Mouse (Mus musculus): Measurements from ENCODE around the gene Atxn1. TPM values are rescaled to one million over a fixed set of nuclear protein-coding genes. Genes with fewer than 3 reads are reported as not detected.

Gene Atxn1
- polyA plus RNA-seq, 1 experiment: 16.7 TPM

DNA sequence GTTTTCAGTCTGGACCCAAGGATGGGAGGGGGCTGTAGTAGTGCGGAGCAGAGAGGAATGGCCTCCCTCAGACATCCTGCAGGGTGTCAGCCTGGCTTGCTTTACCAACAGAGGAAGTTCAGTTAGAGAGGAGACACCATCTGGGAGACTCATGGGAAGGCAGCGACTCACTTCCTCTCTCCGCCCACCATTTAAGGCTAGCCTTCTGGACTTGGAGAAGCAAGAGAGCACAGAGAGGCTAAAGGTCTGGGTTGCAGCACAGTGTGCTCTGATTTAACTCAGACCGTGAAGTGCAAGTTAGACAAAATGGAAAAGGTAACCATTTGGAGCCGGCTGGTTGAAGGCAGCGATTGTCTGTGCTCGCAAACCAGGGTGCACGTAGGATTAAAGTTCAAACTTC, 452.3 kb downstream of the Atxn1 start:
- WGBS: 69% methylated on average over 8 of the region's 8 CpGs
- no peak for DNase-seq

DNA sequence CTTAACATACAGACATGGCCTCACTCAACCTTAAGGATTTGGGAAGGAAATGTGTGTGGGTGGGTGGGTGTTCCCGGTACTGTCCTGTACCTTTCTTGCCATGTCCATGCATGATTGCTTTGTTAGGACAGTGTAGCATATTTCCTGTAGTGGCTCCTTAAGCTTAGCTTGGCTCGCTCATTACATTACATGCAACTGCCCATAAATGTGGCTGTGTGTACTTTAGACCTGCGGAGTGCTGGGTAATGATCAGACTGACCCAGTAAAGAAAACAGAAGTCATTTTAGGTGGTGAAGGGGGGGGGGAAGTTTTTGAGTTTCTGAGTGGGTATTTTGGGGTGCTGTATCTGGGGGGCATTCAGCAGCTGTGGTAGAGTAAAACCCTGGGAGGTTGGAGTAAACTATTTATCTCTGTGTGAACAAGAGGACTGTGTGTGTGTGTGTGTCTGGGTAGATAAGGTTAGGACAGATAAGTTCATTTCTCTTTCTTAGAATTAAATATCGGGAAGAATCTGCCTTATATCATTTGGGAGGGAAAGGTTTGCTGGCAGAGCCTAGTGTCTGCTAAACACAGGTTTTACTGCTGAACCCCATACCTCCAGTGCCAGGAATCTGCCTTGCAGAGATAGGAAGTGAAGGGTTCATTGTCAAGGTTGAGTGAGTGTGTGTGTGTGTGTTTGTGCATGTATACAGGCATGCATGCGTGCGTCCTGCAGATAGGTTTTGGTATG, 452.9 kb downstream of the Atxn1 start:
- H3K4me1 ChIP-seq (ENCODE audit: control insufficient read depth, insufficient read depth, low read length): peaks cover 5% of the 10 kb centered on the region; the same call in 1 of the 2 replicates
- 64% methylated on average over 6 of the region's 6 CpGs for WGBS

More for the DNA sequence above, 452.3 kb downstream of the Atxn1 start:
- Histone ChIP-seq H3K4me3 (replicated peaks; ENCODE audit: extremely low read depth, low read depth, low read length) (no peak overlapping the region), H3K4me1 (ENCODE audit: control insufficient read depth, insufficient read depth, low read length) (peaks cover 5% of the 10 kb centered on the region; the same call in 1 of the 2 replicates)
- TF ChIP-seq POLR2A (IDR thresholded peaks at IDR 0.05; ENCODE audit: borderline replicate concordance, extremely low read depth, low read depth, low read length) (no peak), CTCF (IDR thresholded peaks at IDR 0.05; ENCODE audit: insufficient read depth, low read length) (no peak)

GRCm38 (mm10) chr13:45509366-45509765, 455.4 kb downstream of the Atxn1 start:
- no peak overlapping the region for H3K4me3 ChIP-seq (replicated peaks; ENCODE audit: extremely low read depth, low read depth, low read length)
- H3K4me1 ChIP-seq (ENCODE audit: control insufficient read depth, insufficient read depth, low read length): peaks cover 5% of the 10 kb centered on the region; the same call in 1 of the 2 replicates
- TF ChIP-seq CTCF (IDR thresholded peaks at IDR 0.05; ENCODE audit: insufficient read depth, low read length) (no peak), POLR2A (IDR thresholded peaks at IDR 0.05; ENCODE audit: borderline replicate concordance, extremely low read depth, low read depth, low read length) (no peak)
- no peak for DNase-seq
- 82% methylated on average over 6 of the region's 6 CpGs for WGBS

More for the DNA sequence above, 452.9 kb downstream of the Atxn1 start:
- no peak for DNase-seq
- TF ChIP-seq POLR2A (IDR thresholded peaks at IDR 0.05; ENCODE audit: borderline replicate concordance, extremely low read depth, low read depth, low read length): no peak
- no peak for TF ChIP-seq CTCF (IDR thresholded peaks at IDR 0.05; ENCODE audit: insufficient read depth, low read length)
- H3K4me3 ChIP-seq (replicated peaks; ENCODE audit: extremely low read depth, low read depth, low read length): no peak overlapping the region

- TF ChIP-seq CTCF (IDR thresholded peaks at IDR 0.05; ENCODE audit: insufficient read depth, low read length) (no peak), POLR2A (IDR thresholded peaks at IDR 0.05; ENCODE audit: borderline replicate concordance, extremely low read depth, low read depth, low read length) (no peak)
- peak; percentile 20 for DNase-seq
- WGBS: 3% methylated on average over 8 of the region's 8 CpGs
- Histone ChIP-seq H3K4me3 (replicated peaks; ENCODE audit: extremely low read depth, low read depth, low read length) (peak overlapping the region; percentile 21), H3K4me1 (ENCODE audit: control insufficient read depth, insufficient read depth, low read length) (peaks cover 5% of the 10 kb centered on the region; the same call in 1 of the 2 replicates)
Measured at GRCm38 (mm10) chr13:45508495-45508894, 456.3 kb downstream of the Atxn1 start.

GRCm38 (mm10) chr13:45507274-45508229, 457.3 kb downstream of the Atxn1 start, which contains the start of gene Gmpr:
Gmpr (plus strand) TSS chr13:45507444.
- 2% methylated on average over 50 of the region's 63 CpGs for WGBS
- H3K4me3 ChIP-seq (replicated peaks; ENCODE audit: extremely low read depth, low read depth, low read length): peak within 1 kb of the TSS; percentile 64
- peak; percentile 64 for DNase-seq
- H3K4me1 ChIP-seq (ENCODE audit: control insufficient read depth, insufficient read depth, low read length): peaks cover 5% of the 10 kb centered on the region; the same call in 1 of the 2 replicates
- TF ChIP-seq POLR2A (IDR thresholded peaks at IDR 0.05; ENCODE audit: borderline replicate concordance, extremely low read depth, low read depth, low read length): no peak
- no peak for TF ChIP-seq CTCF (IDR thresholded peaks at IDR 0.05; ENCODE audit: insufficient read depth, low read length)

GRCm38 (mm10) chr13:45505546-45505945, 459.3 kb downstream of the Atxn1 start:
- TF ChIP-seq CTCF (IDR thresholded peaks at IDR 0.05; ENCODE audit: insufficient read depth, low read length) (no peak), POLR2A (IDR thresholded peaks at IDR 0.05; ENCODE audit: borderline replicate concordance, extremely low read depth, low read depth, low read length) (no peak)
- peaks cover 5% of the 10 kb centered on the region; the same call in 1 of the 2 replicates for H3K4me1 ChIP-seq (ENCODE audit: control insufficient read depth, insufficient read depth, low read length)
- no peak for DNase-seq
- WGBS: 89% methylated on average over 3 of the region's 3 CpGs
- H3K4me3 ChIP-seq (replicated peaks; ENCODE audit: extremely low read depth, low read depth, low read length): no peak overlapping the region

DNA sequence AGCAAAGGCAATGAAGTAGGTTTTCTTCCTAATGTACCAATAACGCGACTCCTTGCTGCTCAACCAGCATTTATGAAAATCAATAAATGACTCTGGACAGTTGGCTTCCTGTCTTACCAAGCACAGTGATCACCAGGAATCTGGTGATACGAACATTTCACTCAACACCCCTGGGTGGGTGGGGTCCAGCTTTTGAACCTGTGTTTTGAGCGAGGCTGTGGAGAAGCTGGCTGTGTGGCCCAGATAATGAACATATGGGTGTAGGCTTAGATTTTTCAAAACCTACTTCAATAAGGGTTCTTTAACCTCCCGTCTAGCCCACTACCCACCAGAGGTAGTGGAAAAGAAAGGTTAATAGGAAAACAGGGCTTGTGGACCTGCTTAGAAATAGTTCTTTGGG, 462.0 kb downstream of the Atxn1 start:
- H3K4me1 ChIP-seq (ENCODE audit: control insufficient read depth, insufficient read depth, low read length): peaks cover 2% of the 10 kb centered on the region; the same call in 1 of the 2 replicates
- no peak for TF ChIP-seq POLR2A (IDR thresholded peaks at IDR 0.05; ENCODE audit: borderline replicate concordance, extremely low read depth, low read depth, low read length)
- TF ChIP-seq CTCF (IDR thresholded peaks at IDR 0.05; ENCODE audit: insufficient read depth, low read length): no peak
- no peak for DNase-seq
- WGBS: 88% methylated on average over 5 of the region's 5 CpGs
- H3K4me3 ChIP-seq (replicated peaks; ENCODE audit: extremely low read depth, low read depth, low read length): no peak overlapping the region

DNA sequence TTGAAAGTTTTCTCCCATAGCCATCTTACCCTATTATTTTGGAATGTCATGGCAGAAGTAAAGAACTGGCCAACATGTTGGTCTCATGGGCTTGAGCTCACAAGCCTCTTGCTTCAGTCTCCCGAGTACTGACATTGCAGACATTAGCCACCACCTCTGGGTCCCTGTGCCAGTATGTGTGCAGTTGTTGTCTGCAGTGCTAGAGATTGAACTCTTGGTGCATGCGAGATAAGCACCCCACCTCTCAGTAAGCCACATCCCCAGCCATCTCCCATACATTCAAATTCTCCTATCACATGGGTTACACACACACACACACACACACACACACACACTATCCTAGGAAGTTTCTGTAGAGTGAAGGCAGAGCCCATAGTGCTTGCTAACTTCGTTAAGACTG, 464.9 kb downstream of the Atxn1 start:
- Histone ChIP-seq H3K4me3 (replicated peaks; ENCODE audit: extremely low read depth, low read depth, low read length) (no peak overlapping the region), H3K4me1 (ENCODE audit: control insufficient read depth, insufficient read depth, low read length) (no peaks in the 10 kb centered on the region)
- DNase-seq: no peak
- TF ChIP-seq CTCF (IDR thresholded peaks at IDR 0.05; ENCODE audit: insufficient read depth, low read length): no peak
- no peak for TF ChIP-seq POLR2A (IDR thresholded peaks at IDR 0.05; ENCODE audit: borderline replicate concordance, extremely low read depth, low read depth, low read length)
- 82% methylated on average over 3 of the region's 3 CpGs for WGBS

Data from lung, adult 2 months (tissue).